Mouse (Mus musculus): ENCODE measurements around the gene Nt5c1b. TPM values are rescaled to one million over a fixed set of nuclear protein-coding genes. Genes with fewer than 3 reads are reported as not detected.

Nt5c1b gene
- not detected in 2 replicates for polyA plus RNA-seq (2012; rRNA removed; ENCODE audit: low replicate concordance)

GRCm38 (mm10) chr12:10369673-10370072, at the start of gene Nt5c1b:
Gene Nt5c1b, plus strand, starts transcription at chr12:10369973.

GRCm38 (mm10) chr12:10390671-10391441, 21.1 kb downstream of the Nt5c1b start, which contains the start of gene Rdh14:
Gene Rdh14, plus strand, starts transcription at chr12:10390772.

Other genes starting within 250 kb of the Nt5c1b start
- gene Rdh14, start 20.8 kb downstream of the Nt5c1b start, polyA plus RNA-seq (2012; rRNA removed; ENCODE audit: low replicate concordance), result 12.7 and 15.6 TPM in 2 replicates